Mouse (Mus musculus): ENCODE measurements around the gene Hal. TPM values are rescaled to one million over a fixed set of nuclear protein-coding genes. Genes with fewer than 3 reads are reported as not detected.

The Hal gene
- 0.13 TPM in 1 of 2 replicates, not detected in the other for polyA plus RNA-seq (2012)

GRCm38 (mm10) chr10:93488066-93488827 lies at the start of gene Hal:
TSS of gene Hal (plus strand) at chr10:93488768.
- TF ChIP-seq GATA1 (IDR thresholded peaks at IDR 0.05; ENCODE audit: low read length): no peak

GRCm38 (mm10) chr10:93441501-93441900 lies 47.1 kb upstream of the Hal start:
- TF ChIP-seq GATA1 (IDR thresholded peaks at IDR 0.05; ENCODE audit: low read length): no peak

GRCm38 (mm10) chr10:93442183-93442582 lies 46.4 kb upstream of the Hal start:
- no peak for TF ChIP-seq GATA1 (IDR thresholded peaks at IDR 0.05; ENCODE audit: low read length)

GRCm38 (mm10) chr10:93444407-93444806 lies 44.2 kb upstream of the Hal start:
- no peak for TF ChIP-seq GATA1 (IDR thresholded peaks at IDR 0.05; ENCODE audit: low read length)

- TF ChIP-seq GATA1 (IDR thresholded peaks at IDR 0.05; ENCODE audit: low read length): no peak
Measured at GRCm38 (mm10) chr10:93447398-93447797, 41.2 kb upstream of the Hal start.

GRCm38 (mm10) chr10:93454652-93455014 lies 33.9 kb upstream of the Hal start:
- TF ChIP-seq GATA1 (IDR thresholded peaks at IDR 0.05; ENCODE audit: low read length): no peak

GRCm38 (mm10) chr10:93460106-93460505 lies 28.5 kb upstream of the Hal start:
- no peak for TF ChIP-seq GATA1 (IDR thresholded peaks at IDR 0.05; ENCODE audit: low read length)

- TF ChIP-seq GATA1 (IDR thresholded peaks at IDR 0.05; ENCODE audit: low read length): no peak
Measured at GRCm38 (mm10) chr10:93462692-93463382, 25.7 kb upstream of the Hal start.

GRCm38 (mm10) chr10:93463611-93464010 lies 25.0 kb upstream of the Hal start:
- TF ChIP-seq GATA1 (IDR thresholded peaks at IDR 0.05; ENCODE audit: low read length): no peak

- no peak for TF ChIP-seq GATA1 (IDR thresholded peaks at IDR 0.05; ENCODE audit: low read length)
Measured at GRCm38 (mm10) chr10:93467259-93467658, 21.3 kb upstream of the Hal start.

GRCm38 (mm10) chr10:93467791-93468190 lies 20.8 kb upstream of the Hal start:
- TF ChIP-seq GATA1 (IDR thresholded peaks at IDR 0.05; ENCODE audit: low read length): no peak

- TF ChIP-seq GATA1 (IDR thresholded peaks at IDR 0.05; ENCODE audit: low read length): no peak
Measured at GRCm38 (mm10) chr10:93471415-93471814, 17.2 kb upstream of the Hal start.

GRCm38 (mm10) chr10:93484511-93484910 lies 4.1 kb upstream of the Hal start:
- TF ChIP-seq GATA1 (IDR thresholded peaks at IDR 0.05; ENCODE audit: low read length): no peak

GRCm38 (mm10) chr10:93485055-93485691 lies 3.4 kb upstream of the Hal start:
- TF ChIP-seq GATA1 (IDR thresholded peaks at IDR 0.05; ENCODE audit: low read length): no peak

- TF ChIP-seq GATA1 (IDR thresholded peaks at IDR 0.05; ENCODE audit: low read length): no peak
Measured at GRCm38 (mm10) chr10:93486622-93487021, 1.9 kb upstream of the Hal start.

- no peak for TF ChIP-seq GATA1 (IDR thresholded peaks at IDR 0.05; ENCODE audit: low read length)
Measured at GRCm38 (mm10) chr10:93488828-93489226, 259 bp downstream of the Hal start.
